ENCODE assay signal across 17 mouse cellular contexts in the genomic region with DNA sequence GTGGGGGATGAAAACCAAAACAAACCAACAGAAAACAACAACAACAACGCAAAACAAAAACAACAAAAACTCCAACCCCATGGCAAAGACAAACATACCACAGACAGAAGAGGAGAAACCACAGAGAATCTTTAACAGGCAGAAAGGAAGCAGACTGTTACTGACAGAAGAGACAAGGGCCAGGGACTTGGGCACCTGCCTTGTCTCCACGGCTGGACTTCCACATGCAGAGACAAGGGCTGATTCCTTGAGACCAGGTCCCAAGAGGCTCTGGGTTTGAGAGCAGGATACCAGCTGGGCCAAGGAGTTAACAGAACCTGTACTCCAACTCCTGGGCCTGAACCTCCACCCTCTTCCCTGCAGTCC.
A peak's percentile ranks its signal among the peaks of the same experiment; 100 is the strongest.
DNase-seq lines count a peak whose midpoint lies in the region; ATAC-seq and TF ChIP-seq lines count a peak whose summit lies in the region.
"Had no signal": no experiment of that assay in that cellular context is flagged by ENCODE, and none has a peak within 500 bp of the region (broad histone marks: within the 10 kb centered on the region; RNA-seq: fewer than 3 reads in every experiment).

No protein-coding gene starts in this region.

- H3K27ac ChIP-seq in heart, embryonic 12.5 days (ENCODE audit: poor library complexity, severe bottlenecking): no peak overlapping the region
- H3K27ac ChIP-seq in layer of hippocampus, adult 2 months: peak overlapping the region; percentile 76
- H3K27ac ChIP-seq in CH12.LX (ENCODE audit: insufficient read depth, low read depth): no peak overlapping the region
- peak overlapping the region; percentile 43; the same call in 1 of the 2 replicates for H3K27ac ChIP-seq in liver, embryonic 12.5 days
- H3K27ac ChIP-seq: heart, embryonic 13.5 days; intestine, embryonic 15.5 days; midbrain, embryonic 12.5 days; neural tube, embryonic 12.5 days had no signal

- in situ Hi-C loops in CH12.LX (cut with MboI; ENCODE audit: low pct_ligation_motif_present, low pct_unique_long_range_greater_than_20kb, low sequenced_read_pairs): no loop called here

- 50% methylated on average over 2 of the region's 2 CpGs for WGBS in heart, embryonic 12.5 days
- 20% methylated on average over 2 of the region's 2 CpGs for WGBS in liver, embryonic 12.5 days (ENCODE audit: insufficient replicate concordance)

- peaks cover 4% of the 10 kb centered on the region for H3K79me2 ChIP-seq in CH12.LX (replicated peaks; ENCODE audit: control insufficient read depth, extremely low read depth, insufficient read depth, poor library complexity, severe bottlenecking)

- no peaks in the 10 kb centered on the region for H3K9me3 ChIP-seq in heart, embryonic 12.5 days (replicated peaks)
- H3K9me3 ChIP-seq in CH12.LX (replicated peaks; ENCODE audit: low read length): no peaks in the 10 kb centered on the region
- H3K9me3 ChIP-seq in liver, embryonic 12.5 days (replicated peaks): no peaks in the 10 kb centered on the region
- H3K9me3 ChIP-seq: heart, embryonic 13.5 days; intestine, embryonic 15.5 days; midbrain, embryonic 12.5 days; neural tube, embryonic 12.5 days had no signal

- H3K27me3 ChIP-seq in heart, embryonic 12.5 days (replicated peaks): no peaks in the 10 kb centered on the region
- no peaks in the 10 kb centered on the region for H3K27me3 ChIP-seq in CH12.LX (replicated peaks)
- no peaks in the 10 kb centered on the region for H3K27me3 ChIP-seq in liver, embryonic 12.5 days (replicated peaks)
- H3K27me3 ChIP-seq: heart, embryonic 13.5 days; intestine, embryonic 15.5 days; midbrain, embryonic 12.5 days; neural tube, embryonic 12.5 days had no signal

- no peak for TF ChIP-seq RAD21 in CH12.LX (IDR thresholded peaks at IDR 0.05; ENCODE audit: low read depth, low read length)

- no peak overlapping the region for H3K4me3 ChIP-seq in heart, embryonic 12.5 days
- no peak overlapping the region for H3K4me3 ChIP-seq in layer of hippocampus, adult 2 months
- peak overlapping the region in 1 of 3 experiments; percentile 38 for H3K4me3 ChIP-seq in CH12.LX (replicated peaks in 1 of 3; ENCODE audit: low read depth in 2 of 3, low read length in 2 of 3, poor library complexity in 1 of 3)
- no peak overlapping the region for H3K4me3 ChIP-seq in liver, embryonic 12.5 days
- H3K4me3 ChIP-seq: erythroblast, embryonic 14.5 days; heart, embryonic 13.5 days; intestine, embryonic 15.5 days; midbrain, embryonic 12.5 days; neural tube, embryonic 12.5 days had no signal

- H3K4me1 ChIP-seq in heart, embryonic 12.5 days (replicated peaks): peaks cover 37% of the 10 kb centered on the region
- peaks cover 13 to 98% of the 10 kb centered on the region in 2 experiments for H3K4me1 ChIP-seq in CH12.LX (ENCODE audit: control insufficient read depth in 1 of 2, insufficient read depth in 2 of 2)
- peaks cover 90% of the 10 kb centered on the region for H3K4me1 ChIP-seq in liver, embryonic 12.5 days
- H3K4me1 ChIP-seq: neural tube, embryonic 12.5 days had no signal

- no peak for DNase-seq in heart, postnatal 25 days (ENCODE audit: low spot score)
- DNase-seq in layer of hippocampus, adult 2 months (ENCODE audit: low spot score in 2 of 2): no peak
- DNase-seq in layer of hippocampus, adult 18-20 months (ENCODE audit: low spot score in 2 of 2): no peak
- DNase-seq in CH12.LX (ENCODE audit: extremely low read depth): no peak
- DNase-seq in adrenal gland, postnatal 10 days: no peak
- no peak for DNase-seq in urinary bladder, adult 2 months (ENCODE audit: low spot score)
- DNase-seq: cerebellum, adult 8-10 months; embryo, embryonic 11 days; layer of hippocampus, adult 9-11 months; lung, adult 2 months had no signal

- intact Hi-C loops in heart, postnatal 25 days (cut with DNase I): no loop called here

- ATAC-seq in heart, embryonic 12.5 days (ENCODE audit: insufficient number of reproducible peaks, low FRiP score): peak; percentile 35; the same call in 1 of the 2 replicates
- no peak for ATAC-seq in liver, embryonic 12.5 days

- TF ChIP-seq CTCF in layer of hippocampus, adult 2 months (conservative IDR thresholded peaks at IDR 0.05): no peak
- no peak for TF ChIP-seq CTCF in CH12.LX (conservative IDR thresholded peaks at IDR 0.05 in 1 of 2, IDR thresholded peaks at IDR 0.05 in 1 of 2; ENCODE audit: low read depth in 2 of 2, low read length in 2 of 2)

- no peak overlapping the region; the same call in 1 of the 2 replicates for H3K9ac ChIP-seq in heart, embryonic 12.5 days
- no peak overlapping the region for H3K9ac ChIP-seq in CH12.LX (ENCODE audit: insufficient read depth, low read depth)
- H3K9ac ChIP-seq in liver, embryonic 12.5 days: 0 out of 2 replicates have a peak overlapping the region, but pooled peaks have one; percentile 7
- H3K9ac ChIP-seq: heart, embryonic 13.5 days; intestine, embryonic 15.5 days; midbrain, embryonic 12.5 days; neural tube, embryonic 12.5 days had no signal

- no peak for TF ChIP-seq POLR2A in CH12.LX (IDR thresholded peaks at IDR 0.05; ENCODE audit: low read depth, low read length)

- no peak for TF ChIP-seq EP300 in CH12.LX (IDR thresholded peaks at IDR 0.05; ENCODE audit: low read length)

- no peaks in the 10 kb centered on the region for H3K36me3 ChIP-seq in heart, embryonic 12.5 days
- no peaks in the 10 kb centered on the region for H3K36me3 ChIP-seq in CH12.LX (replicated peaks in 1 of 2; ENCODE audit: control insufficient read depth in 1 of 2, insufficient read depth in 1 of 2, low read length in 1 of 2)
- no peaks in the 10 kb centered on the region for H3K36me3 ChIP-seq in liver, embryonic 12.5 days
- H3K36me3 ChIP-seq: heart, embryonic 13.5 days; intestine, embryonic 15.5 days; midbrain, embryonic 12.5 days; neural tube, embryonic 12.5 days had no signal

- H3K4me2 ChIP-seq in heart, embryonic 12.5 days: no peak overlapping the region
- peak overlapping the region; percentile 23; the same call in 1 of the 2 replicates for H3K4me2 ChIP-seq in CH12.LX (ENCODE audit: insufficient read depth, low read depth, poor library complexity, severe bottlenecking)
- no peak overlapping the region for H3K4me2 ChIP-seq in liver, embryonic 12.5 days
- H3K4me2 ChIP-seq: heart, embryonic 13.5 days; intestine, embryonic 15.5 days; midbrain, embryonic 12.5 days; neural tube, embryonic 12.5 days had no signal

- dilution Hi-C loops in CH12.LX (cut with MboI; ENCODE audit: extremely low pct_ligation_motif_present, extremely low pct_unique_long_range_greater_than_20kb, low sequenced_read_pairs): no loop called here

TF ChIP-seq in CH12.LX, 34 proteins besides CTCF, POLR2A, EP300 and RAD21:
- no peak for TF ChIP-seq TCF12 (IDR thresholded peaks at IDR 0.05; ENCODE audit: low read depth, low read length)
- TF ChIP-seq UBTF (IDR thresholded peaks at IDR 0.05; ENCODE audit: low read depth, low read length): no peak
- TF ChIP-seq JUN (IDR thresholded peaks at IDR 0.05; ENCODE audit: insufficient read depth, low read depth, low read length): no peak
- no peak for TF ChIP-seq ZNF384 (IDR thresholded peaks at IDR 0.05; ENCODE audit: low read depth, low read length)
- TF ChIP-seq BHLHE40 (IDR thresholded peaks at IDR 0.05; ENCODE audit: low read depth, low read length): no peak
- TF ChIP-seq HCFC1 (IDR thresholded peaks at IDR 0.05; ENCODE audit: low read depth, low read length): no peak
- no peak for TF ChIP-seq TBP (conservative IDR thresholded peaks at IDR 0.05; ENCODE audit: low read depth, low read length)
- TF ChIP-seq ZMIZ1 (IDR thresholded peaks at IDR 0.05; ENCODE audit: low read depth, low read length): no peak
- TF ChIP-seq POLR2AphosphoS2 (IDR thresholded peaks at IDR 0.05; ENCODE audit: low read depth, low read length): no peak
- TF ChIP-seq SMC3 (IDR thresholded peaks at IDR 0.05; ENCODE audit: low read depth, low read length): no peak
- no peak for TF ChIP-seq MYC (IDR thresholded peaks at IDR 0.05; ENCODE audit: low read depth, low read length)
- TF ChIP-seq MAZ (IDR thresholded peaks at IDR 0.05; ENCODE audit: low read depth, low read length): no peak
- TF ChIP-seq CHD2 (IDR thresholded peaks at IDR 0.05; ENCODE audit: low read length): no peak
- no peak for TF ChIP-seq MXI1 (IDR thresholded peaks at IDR 0.05; ENCODE audit: low read depth, low read length)
- TF ChIP-seq USF1 (IDR thresholded peaks at IDR 0.05; ENCODE audit: low read depth, low read length): no peak
- TF ChIP-seq GABPA (IDR thresholded peaks at IDR 0.05; ENCODE audit: insufficient replicate concordance, low read depth, low read length): no peak
- no peak for TF ChIP-seq PAX5 (IDR thresholded peaks at IDR 0.05; ENCODE audit: low read length)
- TF ChIP-seq RCOR1 (conservative IDR thresholded peaks at IDR 0.05; ENCODE audit: low read depth, low read length): no peak
- no peak for TF ChIP-seq NELFE (IDR thresholded peaks at IDR 0.05; ENCODE audit: low read depth, low read length)

Comparison
In these comparisons a context has a peak if more than half of its experiments do, and no peak if none do; other contexts are left out.
1. H3K27ac ChIP-seq: peak in layer of hippocampus, adult 2 months (single experiment) and liver, embryonic 12.5 days (single experiment); none in heart, embryonic 12.5 days (single experiment) and CH12.LX (single experiment).